Mouse (Mus musculus): Measurements from ENCODE around the gene Kmt2a. TPM values are rescaled to one million over a fixed set of nuclear protein-coding genes. Genes with fewer than 3 reads are reported as not detected.

Kmt2a gene
- total and polyA plus RNA-seq, 3 experiments, result 6.3 to 143 (median 10.0) TPM

GRCm38 (mm10) chr9:44882981-44883569 is 2.0 kb upstream of the Kmt2a start:
- Histone ChIP-seq H3K36me3 (replicated peaks) (peaks cover 12% of the 10 kb centered on the region), H3K4me3 (ENCODE audit: low read depth, low read length) (peak overlapping the region; percentile 90), H3K27me3 (ENCODE audit: insufficient read depth, low read length) (peaks cover 25% of the 10 kb centered on the region), H3K9me3 (replicated peaks) (no peaks in the 10 kb centered on the region), H3K4me1 (ENCODE audit: insufficient read depth, low read depth, low read length) (peaks cover 38% of the 10 kb centered on the region)
- ATAC-seq (ENCODE audit: extremely low read depth, insufficient number of reproducible peaks, low FRiP score, poor library complexity, severe bottlenecking) (no peak), DNase-seq (ENCODE audit: low spot score) (no peak)
- TF ChIP-seq POLR2AphosphoS5 (IDR thresholded peaks at IDR 0.05; ENCODE audit: insufficient replicate concordance, low read depth, low read length), result no peak
- TF ChIP-seq TAL1 (conservative IDR thresholded peaks at IDR 0.05; ENCODE audit: low read depth, low read length), result no peak
- TF ChIP-seq GATA1 (IDR thresholded peaks at IDR 0.05; ENCODE audit: borderline replicate concordance, low read length), result no peak
- no peak for TF ChIP-seq CTCF (IDR thresholded peaks at IDR 0.05; ENCODE audit: low read depth, low read length)
- TF ChIP-seq GATA2 (IDR thresholded peaks at IDR 0.05; ENCODE audit: borderline replicate concordance, low read depth, low read length), result no peak

- TF ChIP-seq GATA2 (IDR thresholded peaks at IDR 0.05; ENCODE audit: borderline replicate concordance, low read depth, low read length), result no peak
- TF ChIP-seq TAL1 (conservative IDR thresholded peaks at IDR 0.05; ENCODE audit: low read depth, low read length), result no peak
- no peak for TF ChIP-seq CTCF (IDR thresholded peaks at IDR 0.05; ENCODE audit: low read depth, low read length)
- TF ChIP-seq GATA1 (IDR thresholded peaks at IDR 0.05; ENCODE audit: borderline replicate concordance, low read length), result no peak
- no peak for TF ChIP-seq POLR2AphosphoS5 (IDR thresholded peaks at IDR 0.05; ENCODE audit: insufficient replicate concordance, low read depth, low read length)
- ATAC-seq (ENCODE audit: extremely low read depth, insufficient number of reproducible peaks, low FRiP score, poor library complexity, severe bottlenecking) (no peak), DNase-seq (ENCODE audit: low spot score) (peak; percentile 69)
- Histone ChIP-seq H3K9me3 (replicated peaks) (no peaks in the 10 kb centered on the region), H3K27me3 (ENCODE audit: insufficient read depth, low read length) (peaks cover 20% of the 10 kb centered on the region), H3K4me1 (ENCODE audit: insufficient read depth, low read depth, low read length) (peaks cover 40% of the 10 kb centered on the region), H3K4me3 (ENCODE audit: low read depth, low read length) (peak overlapping the region; percentile 90), H3K36me3 (replicated peaks) (peaks cover 17% of the 10 kb centered on the region)
Measured at GRCm38 (mm10) chr9:44882436-44882980, 1.4 kb upstream of the Kmt2a start.

GRCm38 (mm10) chr9:44881941-44882435 is 892 bp upstream of the Kmt2a start:
- DNase-seq (ENCODE audit: low spot score), result peak; percentile 77
- Histone ChIP-seq H3K9me3 (replicated peaks) (no peaks in the 10 kb centered on the region), H3K4me3 (ENCODE audit: low read depth, low read length) (peak overlapping the region; percentile 90), H3K36me3 (replicated peaks) (peaks cover 22% of the 10 kb centered on the region), H3K4me1 (ENCODE audit: insufficient read depth, low read depth, low read length) (peaks cover 40% of the 10 kb centered on the region), H3K27me3 (ENCODE audit: insufficient read depth, low read length) (peaks cover 19% of the 10 kb centered on the region)
- ATAC-seq (ENCODE audit: extremely low read depth, insufficient number of reproducible peaks, low FRiP score, poor library complexity, severe bottlenecking), result peak; percentile 61
- TF ChIP-seq TAL1 (conservative IDR thresholded peaks at IDR 0.05; ENCODE audit: low read depth, low read length), result no peak
- no peak for TF ChIP-seq CTCF (IDR thresholded peaks at IDR 0.05; ENCODE audit: low read depth, low read length)
- no peak for TF ChIP-seq POLR2AphosphoS5 (IDR thresholded peaks at IDR 0.05; ENCODE audit: insufficient replicate concordance, low read depth, low read length)
- TF ChIP-seq GATA1 (IDR thresholded peaks at IDR 0.05; ENCODE audit: borderline replicate concordance, low read length), result no peak
- TF ChIP-seq GATA2 (IDR thresholded peaks at IDR 0.05; ENCODE audit: borderline replicate concordance, low read depth, low read length), result no peak

DNA sequence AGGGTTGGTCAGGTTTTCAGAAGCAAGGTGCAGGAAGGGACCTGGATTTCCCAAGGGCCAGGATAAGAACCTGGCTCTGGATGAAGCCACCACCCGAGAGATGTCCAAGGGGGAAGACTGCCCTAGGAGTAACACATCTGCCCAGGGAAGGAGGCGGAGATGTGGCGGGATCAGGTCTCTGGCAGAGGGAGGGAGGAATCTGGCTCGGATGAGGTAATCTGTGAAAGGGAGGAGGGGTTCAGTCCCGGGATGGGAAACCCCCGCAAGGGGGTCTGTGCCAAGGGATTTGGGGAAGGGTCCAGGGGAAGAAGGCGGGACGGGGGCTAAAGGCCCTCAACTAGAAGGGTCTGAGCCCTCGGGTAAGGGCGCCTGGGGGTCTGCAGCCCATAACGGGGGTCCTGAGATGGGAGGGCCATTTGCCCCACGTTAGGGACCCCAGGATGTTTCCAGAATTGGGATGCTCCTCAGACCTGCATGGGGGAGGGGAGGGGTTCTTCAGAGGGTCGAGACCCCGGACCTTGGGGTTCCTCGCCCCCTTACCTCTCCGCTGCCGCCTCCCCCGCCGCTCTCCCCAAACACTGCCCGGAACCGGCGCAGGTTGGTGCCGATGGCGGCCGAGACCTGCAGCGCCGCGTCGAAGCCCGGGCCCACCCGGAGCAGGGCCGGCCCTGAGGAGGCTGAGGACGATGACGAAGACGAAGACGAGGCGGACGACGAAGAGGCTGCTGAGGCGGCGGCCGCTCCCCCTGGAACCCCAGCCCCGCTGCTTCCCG is 601 bp downstream of the Kmt2a start:
- TF ChIP-seq GATA2 (IDR thresholded peaks at IDR 0.05; ENCODE audit: borderline replicate concordance, low read depth, low read length) (no peak), CTCF (IDR thresholded peaks at IDR 0.05; ENCODE audit: low read depth, low read length) (no peak), POLR2AphosphoS5 (IDR thresholded peaks at IDR 0.05; ENCODE audit: insufficient replicate concordance, low read depth, low read length) (no peak), GATA1 (IDR thresholded peaks at IDR 0.05; ENCODE audit: borderline replicate concordance, low read length) (no peak), TAL1 (conservative IDR thresholded peaks at IDR 0.05; ENCODE audit: low read depth, low read length) (no peak)
- DNase-seq (ENCODE audit: low spot score) (peak; percentile 15), ATAC-seq (ENCODE audit: extremely low read depth, insufficient number of reproducible peaks, low FRiP score, poor library complexity, severe bottlenecking) (no peak)
- Histone ChIP-seq H3K27me3 (ENCODE audit: insufficient read depth, low read length) (peaks cover 16% of the 10 kb centered on the region), H3K9me3 (replicated peaks) (no peaks in the 10 kb centered on the region), H3K4me1 (ENCODE audit: insufficient read depth, low read depth, low read length) (peaks cover 44% of the 10 kb centered on the region), H3K36me3 (replicated peaks) (peaks cover 37% of the 10 kb centered on the region), H3K4me3 (ENCODE audit: low read depth, low read length) (peak overlapping the region; percentile 90)

DNA sequence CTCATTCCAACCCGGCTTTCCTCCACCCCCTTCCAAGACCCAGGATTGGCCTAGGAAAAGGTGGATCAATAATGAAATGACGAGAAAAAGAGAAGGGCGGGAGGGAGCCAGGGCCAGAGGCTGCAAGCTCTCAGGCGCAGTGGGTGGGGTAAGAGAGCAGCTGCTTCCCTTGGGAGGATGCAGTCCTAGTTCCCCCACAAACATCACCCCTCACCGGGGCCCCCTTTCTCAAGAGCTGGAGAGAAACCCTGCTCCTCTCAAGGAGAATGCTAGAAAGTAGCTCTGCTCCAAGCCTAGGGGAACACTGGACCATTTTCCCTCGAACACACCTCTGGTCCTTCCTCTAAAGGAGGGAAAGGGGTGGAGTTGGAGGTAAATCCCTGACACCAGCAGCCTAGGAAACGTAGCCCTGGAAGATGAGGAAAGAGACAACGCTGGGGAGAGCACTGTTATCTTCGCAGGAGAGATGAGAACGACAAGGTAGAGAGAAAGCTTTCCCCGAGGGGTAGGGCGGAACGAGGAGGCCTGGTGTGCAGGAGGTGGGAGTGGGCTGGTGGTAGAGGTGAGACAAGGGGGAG is 1.3 kb downstream of the Kmt2a start:
- Histone ChIP-seq H3K4me3 (ENCODE audit: low read depth, low read length) (peak overlapping the region; percentile 90), H3K9me3 (replicated peaks) (no peaks in the 10 kb centered on the region), H3K4me1 (ENCODE audit: insufficient read depth, low read depth, low read length) (peaks cover 45% of the 10 kb centered on the region), H3K36me3 (replicated peaks) (peaks cover 42% of the 10 kb centered on the region), H3K27me3 (ENCODE audit: insufficient read depth, low read length) (peaks cover 16% of the 10 kb centered on the region)
- DNase-seq (ENCODE audit: low spot score) (peak; percentile 33), ATAC-seq (ENCODE audit: extremely low read depth, insufficient number of reproducible peaks, low FRiP score, poor library complexity, severe bottlenecking) (no peak)
- no peak for TF ChIP-seq CTCF (IDR thresholded peaks at IDR 0.05; ENCODE audit: low read depth, low read length)
- no peak for TF ChIP-seq TAL1 (conservative IDR thresholded peaks at IDR 0.05; ENCODE audit: low read depth, low read length)
- TF ChIP-seq GATA1 (IDR thresholded peaks at IDR 0.05; ENCODE audit: borderline replicate concordance, low read length), result no peak
- no peak for TF ChIP-seq GATA2 (IDR thresholded peaks at IDR 0.05; ENCODE audit: borderline replicate concordance, low read depth, low read length)
- no peak for TF ChIP-seq POLR2AphosphoS5 (IDR thresholded peaks at IDR 0.05; ENCODE audit: insufficient replicate concordance, low read depth, low read length)

Data from G1E (cell line).